Mouse (Mus musculus): ENCODE data around the gene Asf1a. TPM values are rescaled to one million over a fixed set of nuclear protein-coding genes. Genes with fewer than 3 reads are reported as not detected.

Asf1a gene
- polyA plus RNA-seq, 1 experiment from 2014 or later, result 165 TPM

DNA sequence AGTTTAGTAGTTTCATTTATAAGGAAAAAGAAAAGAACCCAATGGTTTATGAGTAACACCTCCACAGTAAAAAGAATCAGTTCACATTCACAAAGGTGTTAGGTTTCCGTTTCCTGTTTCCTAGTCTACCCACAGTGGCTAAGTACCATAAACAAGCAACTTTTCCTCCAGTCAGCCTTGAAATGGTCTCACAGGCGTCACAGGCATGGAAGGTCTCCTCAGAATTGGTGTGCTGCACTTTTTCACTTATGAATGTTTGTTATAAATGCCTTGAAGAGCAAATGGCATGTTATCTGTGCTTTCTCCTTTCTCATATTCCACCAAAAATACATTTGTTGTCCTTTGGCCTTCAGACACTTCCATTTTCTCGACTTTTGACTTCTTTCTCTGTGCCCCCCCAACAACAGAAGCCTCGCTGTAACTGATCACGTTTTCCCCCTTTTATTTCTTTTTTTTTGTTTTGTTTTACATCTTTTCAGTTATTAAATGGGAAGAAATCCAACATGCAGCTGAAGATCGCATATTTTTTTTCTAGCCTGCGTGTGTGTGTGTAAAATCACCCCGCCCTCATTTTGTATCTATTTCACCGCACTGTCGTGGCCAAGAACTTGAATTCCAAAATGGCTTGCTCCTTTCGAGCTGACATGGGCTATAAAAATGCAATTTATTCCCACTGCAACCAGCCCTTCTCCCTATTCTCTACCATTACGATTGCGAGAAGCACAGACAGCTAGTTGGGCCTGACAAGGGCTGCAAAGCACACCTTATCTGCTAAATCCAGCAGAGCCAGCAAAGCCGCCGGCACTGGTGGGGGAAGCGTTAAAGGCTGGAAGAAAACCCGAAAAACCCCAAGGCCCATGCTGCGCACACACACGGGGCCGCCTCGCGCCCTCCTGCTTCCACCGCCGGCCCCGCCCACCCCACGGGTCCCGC lies 547 bp upstream of the Asf1a start:
- Histone ChIP-seq H3K4me2 (replicated peaks; ENCODE audit: low read depth, low read length) (peak overlapping the region; percentile 57), H3K36me3 (ENCODE audit: control insufficient read depth, insufficient read depth, low read length) (no peaks in the 10 kb centered on the region), H3K4me3 (ENCODE audit: low read depth, low read length) (peak overlapping the region; percentile 46), H3K4me1 (replicated peaks; ENCODE audit: control insufficient read depth, insufficient read depth, low read length) (no peaks in the 10 kb centered on the region), H3K27ac (ENCODE audit: low read depth, low read length) (peak overlapping the region; percentile 98; the same call in 1 of the 2 replicates), H3K27me3 (ENCODE audit: control insufficient read depth, insufficient read depth, low read length) (no peaks in the 10 kb centered on the region), H3K9me3 (ENCODE audit: control insufficient read depth, low read length) (no peaks in the 10 kb centered on the region), H3K9ac (ENCODE audit: low read depth, low read length) (peak overlapping the region; percentile 62)
- WGBS, result 13% methylated on average over 23 of the region's 27 CpGs
- ATAC-seq (ENCODE audit: low FRiP score) (peak; percentile 95; the same call in 1 of the 2 replicates), DNase-seq (ENCODE audit: low spot score) (no peak)

GRCm38 (mm10) chr10:53597121-53597881 lies 744 bp downstream of the Asf1a start:
- Histone ChIP-seq H3K27me3 (ENCODE audit: control insufficient read depth, insufficient read depth, low read length) (no peaks in the 10 kb centered on the region), H3K9ac (ENCODE audit: low read depth, low read length) (peak overlapping the region; percentile 97), H3K4me3 (ENCODE audit: low read depth, low read length) (peak overlapping the region; percentile 93), H3K27ac (ENCODE audit: low read depth, low read length) (peak overlapping the region; percentile 98), H3K9me3 (ENCODE audit: control insufficient read depth, low read length) (no peaks in the 10 kb centered on the region), H3K4me2 (replicated peaks; ENCODE audit: low read depth, low read length) (peak overlapping the region; percentile 49), H3K4me1 (replicated peaks; ENCODE audit: control insufficient read depth, insufficient read depth, low read length) (no peaks in the 10 kb centered on the region), H3K36me3 (ENCODE audit: control insufficient read depth, insufficient read depth, low read length) (no peaks in the 10 kb centered on the region)
- under 1% methylated on average over 63 of the region's 99 CpGs for WGBS
- peak; percentile 65 for DNase-seq (ENCODE audit: low spot score)
- ATAC-seq (ENCODE audit: low FRiP score), result peak; percentile 33

DNA sequence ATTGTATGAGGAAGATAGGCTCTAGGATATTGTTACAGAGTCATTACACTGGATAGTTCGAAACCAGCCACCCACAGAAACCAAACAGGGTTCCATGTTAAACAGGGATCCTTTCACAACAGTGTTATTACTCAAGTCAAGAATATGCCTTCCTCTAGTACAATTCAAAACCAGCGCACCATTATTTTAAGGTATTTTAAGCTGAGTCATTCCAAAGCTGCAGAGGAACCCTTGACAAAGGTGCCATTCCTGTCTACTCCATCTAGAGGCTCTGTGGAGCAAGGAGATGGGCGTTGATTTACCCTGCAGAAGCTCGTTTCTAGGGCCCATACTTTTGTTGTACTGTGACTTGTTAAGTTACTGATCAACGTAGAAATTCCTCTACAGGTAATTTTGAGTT lies 2.3 kb downstream of the Asf1a start:
- DNase-seq (ENCODE audit: low spot score) (peak; percentile 37), ATAC-seq (ENCODE audit: low FRiP score) (no peak)
- H3K4me2 ChIP-seq (replicated peaks; ENCODE audit: low read depth, low read length), result peak overlapping the region; percentile 8; the same call in 1 of the 2 replicates
- no peaks in the 10 kb centered on the region for H3K36me3 ChIP-seq (ENCODE audit: control insufficient read depth, insufficient read depth, low read length)
- peak overlapping the region; percentile 21; the same call in 1 of the 2 replicates for H3K4me3 ChIP-seq (ENCODE audit: low read depth, low read length)
- H3K27ac ChIP-seq (ENCODE audit: low read depth, low read length), result no peak overlapping the region
- H3K27me3 ChIP-seq (ENCODE audit: control insufficient read depth, insufficient read depth, low read length), result no peaks in the 10 kb centered on the region
- H3K9ac ChIP-seq (ENCODE audit: low read depth, low read length), result no peak overlapping the region
- H3K9me3 ChIP-seq (ENCODE audit: control insufficient read depth, low read length), result no peaks in the 10 kb centered on the region
- 56% methylated on average over 5 of the region's 5 CpGs for WGBS
- no peaks in the 10 kb centered on the region for H3K4me1 ChIP-seq (replicated peaks; ENCODE audit: control insufficient read depth, insufficient read depth, low read length)

- ATAC-seq (ENCODE audit: low FRiP score), result no peak
- Histone ChIP-seq H3K4me1 (replicated peaks; ENCODE audit: control insufficient read depth, insufficient read depth, low read length) (no peaks in the 10 kb centered on the region), H3K27ac (ENCODE audit: low read depth, low read length) (no peak overlapping the region), H3K4me3 (ENCODE audit: low read depth, low read length) (no peak overlapping the region), H3K36me3 (ENCODE audit: control insufficient read depth, insufficient read depth, low read length) (no peaks in the 10 kb centered on the region), H3K27me3 (ENCODE audit: control insufficient read depth, insufficient read depth, low read length) (no peaks in the 10 kb centered on the region), H3K9ac (ENCODE audit: low read depth, low read length) (no peak overlapping the region), H3K4me2 (replicated peaks; ENCODE audit: low read depth, low read length) (no peak overlapping the region), H3K9me3 (ENCODE audit: control insufficient read depth, low read length) (no peaks in the 10 kb centered on the region)
- WGBS, result 77% methylated on average over 2 of the region's 2 CpGs
- no peak for DNase-seq (ENCODE audit: low spot score)
Measured at GRCm38 (mm10) chr10:53605328-53605727, 8.8 kb downstream of the Asf1a start.

DNA sequence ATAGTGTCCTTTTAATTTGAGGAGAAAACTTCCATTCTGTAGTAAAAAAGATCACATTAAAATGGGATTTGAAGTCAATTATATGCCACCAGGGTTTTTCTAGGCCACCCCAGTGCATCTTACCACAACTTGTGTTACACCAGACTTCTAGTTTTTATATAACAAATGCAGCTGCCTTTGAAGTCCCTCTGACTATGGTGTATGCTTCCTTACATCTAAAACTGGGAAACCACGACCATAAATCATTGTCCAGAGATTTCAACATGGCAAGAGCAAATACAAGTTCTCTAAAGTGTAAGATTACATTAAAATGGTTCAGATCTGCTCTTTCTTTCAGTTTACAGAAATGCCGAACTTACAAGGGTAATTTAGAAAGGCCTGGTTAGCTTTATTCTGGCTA lies 11.7 kb downstream of the Asf1a start:
- Histone ChIP-seq H3K36me3 (ENCODE audit: control insufficient read depth, insufficient read depth, low read length) (no peaks in the 10 kb centered on the region), H3K27ac (ENCODE audit: low read depth, low read length) (no peak overlapping the region), H3K4me2 (replicated peaks; ENCODE audit: low read depth, low read length) (no peak overlapping the region), H3K4me3 (ENCODE audit: low read depth, low read length) (no peak overlapping the region), H3K27me3 (ENCODE audit: control insufficient read depth, insufficient read depth, low read length) (no peaks in the 10 kb centered on the region), H3K9ac (ENCODE audit: low read depth, low read length) (no peak overlapping the region), H3K9me3 (ENCODE audit: control insufficient read depth, low read length) (no peaks in the 10 kb centered on the region), H3K4me1 (replicated peaks; ENCODE audit: control insufficient read depth, insufficient read depth, low read length) (no peaks in the 10 kb centered on the region)
- ATAC-seq (ENCODE audit: low FRiP score), result no peak
- 87% methylated on average over 2 of the region's 2 CpGs for WGBS
- no peak for DNase-seq (ENCODE audit: low spot score)

GRCm38 (mm10) chr10:53612172-53612571 lies 15.6 kb downstream of the Asf1a start:
- Histone ChIP-seq H3K9ac (ENCODE audit: low read depth, low read length) (no peak overlapping the region), H3K4me3 (ENCODE audit: low read depth, low read length) (no peak overlapping the region), H3K27me3 (ENCODE audit: control insufficient read depth, insufficient read depth, low read length) (no peaks in the 10 kb centered on the region), H3K4me2 (replicated peaks; ENCODE audit: low read depth, low read length) (no peak overlapping the region), H3K36me3 (ENCODE audit: control insufficient read depth, insufficient read depth, low read length) (peaks cover 7% of the 10 kb centered on the region; the same call in 1 of the 2 replicates), H3K9me3 (ENCODE audit: control insufficient read depth, low read length) (no peaks in the 10 kb centered on the region), H3K4me1 (replicated peaks; ENCODE audit: control insufficient read depth, insufficient read depth, low read length) (no peaks in the 10 kb centered on the region), H3K27ac (ENCODE audit: low read depth, low read length) (no peak overlapping the region)
- WGBS, result 77% methylated on average over 1 of the region's 1 CpGs
- ATAC-seq (ENCODE audit: low FRiP score), result no peak
- no peak for DNase-seq (ENCODE audit: low spot score)

GRCm38 (mm10) chr10:53613955-53614354 lies 17.4 kb downstream of the Asf1a start:
- no peaks in the 10 kb centered on the region for H3K27me3 ChIP-seq (ENCODE audit: control insufficient read depth, insufficient read depth, low read length)
- H3K36me3 ChIP-seq (ENCODE audit: control insufficient read depth, insufficient read depth, low read length), result peaks cover 7% of the 10 kb centered on the region; the same call in 1 of the 2 replicates
- no peak overlapping the region for H3K9ac ChIP-seq (ENCODE audit: low read depth, low read length)
- WGBS, result 80% methylated on average over 1 of the region's 1 CpGs
- H3K9me3 ChIP-seq (ENCODE audit: control insufficient read depth, low read length), result no peaks in the 10 kb centered on the region
- no peak overlapping the region for H3K4me2 ChIP-seq (replicated peaks; ENCODE audit: low read depth, low read length)
- DNase-seq (ENCODE audit: low spot score) (no peak), ATAC-seq (ENCODE audit: low FRiP score) (no peak)
- no peak overlapping the region for H3K4me3 ChIP-seq (ENCODE audit: low read depth, low read length)
- H3K4me1 ChIP-seq (replicated peaks; ENCODE audit: control insufficient read depth, insufficient read depth, low read length), result no peaks in the 10 kb centered on the region
- H3K27ac ChIP-seq (ENCODE audit: low read depth, low read length), result no peak overlapping the region

DNA sequence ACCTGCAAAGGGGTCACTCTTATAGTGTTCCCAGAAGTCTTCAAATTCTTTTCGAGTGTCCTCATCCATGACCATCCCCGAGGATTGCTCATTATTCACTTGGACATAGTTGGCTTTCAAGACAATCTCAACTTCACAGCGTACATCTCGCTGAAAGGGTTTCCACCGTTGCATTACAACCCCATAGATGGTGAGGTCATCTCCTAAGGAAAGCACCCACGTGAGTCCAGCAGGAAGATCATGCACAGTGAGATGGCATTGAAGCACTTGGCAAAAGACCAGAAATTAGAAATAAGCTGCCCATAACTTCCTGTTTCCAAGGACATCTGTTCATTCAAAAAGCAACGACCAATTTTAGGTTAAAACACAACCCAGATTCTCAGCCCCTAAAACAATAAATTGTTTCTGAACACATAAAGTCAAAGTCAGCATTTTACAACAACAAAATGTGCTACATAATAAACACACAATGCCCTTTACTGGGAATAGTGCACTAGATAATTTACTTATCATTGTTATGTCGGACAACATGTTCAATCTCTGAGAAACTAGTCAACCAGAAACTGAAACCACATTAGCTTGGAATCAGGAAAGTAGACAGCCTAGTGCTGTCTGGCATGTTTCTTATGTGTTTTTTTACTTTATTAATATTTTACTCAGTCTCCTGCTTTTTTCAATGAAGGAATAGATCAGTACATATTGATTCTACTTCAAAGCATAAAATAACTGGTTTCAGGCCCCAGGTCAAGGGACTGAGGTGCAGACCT lies 19.5 kb downstream of the Asf1a start:
- H3K4me3 ChIP-seq (ENCODE audit: low read depth, low read length), result no peak overlapping the region
- WGBS, result 90% methylated on average over 8 of the region's 8 CpGs
- no peak overlapping the region for H3K27ac ChIP-seq (ENCODE audit: low read depth, low read length)
- no peaks in the 10 kb centered on the region for H3K27me3 ChIP-seq (ENCODE audit: control insufficient read depth, insufficient read depth, low read length)
- no peak overlapping the region for H3K9ac ChIP-seq (ENCODE audit: low read depth, low read length)
- no peak for ATAC-seq (ENCODE audit: low FRiP score)
- no peak overlapping the region for H3K4me2 ChIP-seq (replicated peaks; ENCODE audit: low read depth, low read length)
- H3K9me3 ChIP-seq (ENCODE audit: control insufficient read depth, low read length), result no peaks in the 10 kb centered on the region
- DNase-seq (ENCODE audit: low spot score), result no peak
- H3K4me1 ChIP-seq (replicated peaks; ENCODE audit: control insufficient read depth, insufficient read depth, low read length), result no peaks in the 10 kb centered on the region
- H3K36me3 ChIP-seq (ENCODE audit: control insufficient read depth, insufficient read depth, low read length), result peaks cover 7% of the 10 kb centered on the region; the same call in 1 of the 2 replicates
